Mouse (Mus musculus) testis, adult 2 months (tissue): Measurements from ENCODE around the gene Sh3rf1.

ENCODE experiments used
- CTCF ChIP-seq: fragments of 200-500 bp; IDR thresholded peaks from 2 replicates; pipeline ENCODE4 v1.5.1; 2012; ENCODE audit warnings: low read depth, mild to moderate bottlenecking, inconsistent platforms, low read length, moderate library complexity; ENCODE audit not compliant: control insufficient read depth, insufficient read depth, insufficient replicate concordance
- POLR2A ChIP-seq: fragments of 200-500 bp; IDR thresholded peaks from 2 replicates; pipeline ENCODE4 v1.6.1; 2012; ENCODE audit warnings: low read depth, mild to moderate bottlenecking, inconsistent platforms, low read length, moderate library complexity; ENCODE audit not compliant: control insufficient read depth

GRCm38 (mm10) chr8:61175876-61176275, 47.8 kb upstream of the Sh3rf1 start:
- no peak for TF ChIP-seq CTCF
- TF ChIP-seq POLR2A: no peak
